Mouse (Mus musculus) CH12.LX (cell line): ENCODE measurements around the gene Gm49337. TPM values are rescaled to one million over a fixed set of nuclear protein-coding genes. Genes with fewer than 3 reads are reported as not detected.
A peak's percentile ranks its signal among the peaks of the same experiment; 100 is the strongest.
"Not testable (repeated sequence)": the region's sequence is repeated elsewhere in the genome, so short reads cannot be mapped to it uniquely, and the experiment has no call there.

Experiments
- DNase-seq: peaks from one replicate; pipeline ENCODE4 v3.0.0-alpha.2; 2013; ENCODE audit errors: extremely low read depth
- H3K27ac ChIP-seq: 2 replicates; pipeline ENCODE4 v1.5.1; 2012; ENCODE audit warnings: low read depth, mild to moderate bottlenecking, control low read depth, moderate library complexity; ENCODE audit not compliant: insufficient read depth
- H3K27me3 ChIP-seq: replicated peaks from 2 replicates; pipeline ENCODE3; 2012; ENCODE audit warnings: inconsistent platforms
- H3K36me3 ChIP-seq, 2 experiments: replicated peaks in 1 of 2; 2 replicates each; pipeline versions ENCODE3 to v1.6.1; 2012; ENCODE audit warnings: inconsistent platforms in 1 of 2, low read length in 1 of 2, mild to moderate bottlenecking in 1 of 2, mixed read lengths in 1 of 2, moderate library complexity in 1 of 2; ENCODE audit not compliant: control insufficient read depth in 1 of 2, insufficient read depth in 1 of 2
- H3K4me1 ChIP-seq, 2 experiments: 2 replicates each; pipeline ENCODE4 v1.6.1; 2012; ENCODE audit warnings: inconsistent platforms in 1 of 2, moderate library complexity in 1 of 2; ENCODE audit not compliant: insufficient read depth in 2 of 2, control insufficient read depth in 1 of 2
- H3K4me2 ChIP-seq: 2 replicates; pipeline ENCODE4 v1.6.1; 2012; ENCODE audit warnings: low read depth, mild to moderate bottlenecking, control low read depth; ENCODE audit not compliant: poor library complexity, insufficient read depth, severe bottlenecking
- H3K4me3 ChIP-seq, 3 experiments: fragments of 150-350 bp in 1 of 3; sonication (generic) in 1 of 3; replicated peaks in 1 of 3; 2 replicates each; pipeline versions ENCODE3 to v1.5.1; 2011 to 2012; ENCODE audit warnings: low read depth in 2 of 3, low read length in 2 of 3, mild to moderate bottlenecking in 2 of 3, moderate library complexity in 2 of 3, control low read depth in 1 of 3, improper control_type of control experiment in 1 of 3, inconsistent platforms in 1 of 3, mixed read lengths in 1 of 3; ENCODE audit not compliant: poor library complexity in 1 of 3
- H3K79me2 ChIP-seq: replicated peaks from 2 replicates; pipeline ENCODE4 v1.6.1; 2012; ENCODE audit warnings: mild to moderate bottlenecking, moderate library complexity; ENCODE audit not compliant: control insufficient read depth, poor library complexity, insufficient read depth, severe bottlenecking; ENCODE audit errors: extremely low read depth
- H3K9ac ChIP-seq: 2 replicates; pipeline ENCODE4 v1.6.1; 2012; ENCODE audit warnings: low read depth, mild to moderate bottlenecking, control low read depth, moderate library complexity; ENCODE audit not compliant: insufficient read depth
- H3K9me3 ChIP-seq: replicated peaks from 2 replicates; pipeline ENCODE3; 2012; ENCODE audit warnings: low read length, inconsistent platforms, mixed read lengths
- CTCF ChIP-seq, 2 experiments: IDR thresholded peaks in 1 of 2; conservative IDR thresholded peaks in 1 of 2; 2 replicates each; pipeline ENCODE4 v1.5.1; 2011 to 2012; ENCODE audit warnings: low read depth in 2 of 2, low read length in 2 of 2, improper control_type of control experiment in 1 of 2, inconsistent platforms in 1 of 2, mild to moderate bottlenecking in 1 of 2, moderate library complexity in 1 of 2
- EP300 ChIP-seq: IDR thresholded peaks from 2 replicates; pipeline ENCODE4 v1.6.1; 2011; ENCODE audit warnings: low read length, improper control_type of control experiment
- ETS1 ChIP-seq: conservative IDR thresholded peaks from 2 replicates; pipeline ENCODE4 v1.6.1; 2012; ENCODE audit warnings: low read depth, mild to moderate bottlenecking, inconsistent platforms, low read length, improper control_type of control experiment, moderate library complexity
- IRF4 ChIP-seq: IDR thresholded peaks from 2 replicates; pipeline ENCODE4 v1.6.1; 2014; ENCODE audit warnings: low read depth, mild to moderate bottlenecking, inconsistent platforms, low read length, improper control_type of control experiment
- MAX ChIP-seq: IDR thresholded peaks from 2 replicates; pipeline ENCODE4 v1.6.1; 2011; ENCODE audit warnings: low read length, improper control_type of control experiment
- MEF2A ChIP-seq: IDR thresholded peaks from 2 replicates; pipeline ENCODE4 v1.6.1; 2014; ENCODE audit warnings: low read depth, mild to moderate bottlenecking, inconsistent platforms, low read length, improper control_type of control experiment, borderline replicate concordance
- NELFE ChIP-seq: IDR thresholded peaks from 2 replicates; pipeline ENCODE4 v1.6.1; 2011; ENCODE audit warnings: low read depth, low read length, improper control_type of control experiment
- PAX5 ChIP-seq: IDR thresholded peaks from 2 replicates; pipeline ENCODE4 v1.6.1; 2012; ENCODE audit warnings: low read length, inconsistent platforms, mixed read lengths
- POLR2A ChIP-seq: IDR thresholded peaks from 2 replicates; pipeline ENCODE4 v1.6.1; 2011; ENCODE audit warnings: low read depth, mild to moderate bottlenecking, improper control_type of control experiment, low read length
- POLR2AphosphoS2 ChIP-seq: IDR thresholded peaks from 2 replicates; pipeline ENCODE4 v1.6.1; 2011; ENCODE audit warnings: low read depth, low read length, improper control_type of control experiment
- RAD21 ChIP-seq: IDR thresholded peaks from 2 replicates; pipeline ENCODE4 v1.6.1; 2011; ENCODE audit warnings: low read depth, mild to moderate bottlenecking, low read length, improper control_type of control experiment, moderate library complexity
- TBP ChIP-seq: conservative IDR thresholded peaks from 2 replicates; pipeline ENCODE4 v1.6.1; 2011; ENCODE audit warnings: low read depth, low read length, improper control_type of control experiment
- USF2 ChIP-seq: conservative IDR thresholded peaks from 2 replicates; pipeline ENCODE4 v1.6.1; 2011; ENCODE audit warnings: low read depth, low read length, improper control_type of control experiment
- ZNF384 ChIP-seq: IDR thresholded peaks from 2 replicates; pipeline ENCODE4 v1.6.1; 2012; ENCODE audit warnings: low read depth, low read length, improper control_type of control experiment, inconsistent platforms
- dilution Hi-C: fragments of 300-500 bp; cut with MboI; formaldehyde crosslinking; loops from 2 replicates; pipeline ENCODE4 v1.14.3; 2020; ENCODE audit warnings: low sequenced_read_pairs; ENCODE audit not compliant: extremely low pct_unique_long_range_greater_than_20kb, extremely low pct_ligation_motif_present
- in situ Hi-C: fragments of 300-500 bp; cut with MboI; formaldehyde crosslinking; loops from 3 replicates; pipeline ENCODE4 v1.14.3; 2019; ENCODE audit warnings: low sequenced_read_pairs, low pct_ligation_motif_present, low pct_unique_long_range_greater_than_20kb, mixed read lengths
- polyA plus RNA-seq: library from polyadenylated mRNA; unstranded; fragments of >175 nt; gene quantifications from 2 replicates; pipeline ENCODE4 v1.2.1, GENCODE M21; 2012; ENCODE audit warnings: low read depth; ENCODE audit not compliant: insufficient read length
- total RNA-seq, 2 experiments: library from RNA; depleted of rRNA; stranded (reverse); fragments of 300-350 nt in 1 of 2; fragments of >200 nt in 1 of 2; gene quantifications; 2 replicates each; pipeline ENCODE4 v1.2.3; 2012 to 2014

Gene Gm49337
- total and polyA plus RNA-seq, 3 experiments = not detected

GRCm38 (mm10) chr4:116208891-116209290 is 35.7 kb downstream of the Gm49337 start:
- TF ChIP-seq MAX (no peak), EP300 (no peak), POLR2A (no peak), MEF2A (no peak), ETS1 (no peak), IRF4 (no peak), USF2 (no peak), RAD21 (no peak), POLR2AphosphoS2 (no peak)
- Histone ChIP-seq H3K9ac (no peak overlapping the region), H3K9me3 (no peaks in the 10 kb centered on the region), H3K36me3 (no peaks in the 10 kb centered on the region), H3K4me3 (no peak overlapping the region), H3K4me2 (no peak overlapping the region), H3K27ac (no peak overlapping the region), H3K27me3 (no peaks in the 10 kb centered on the region), H3K4me1 (no peaks in the 10 kb centered on the region), H3K79me2 (no peaks in the 10 kb centered on the region)
- in situ Hi-C loops (no loop called here), dilution Hi-C loops (no loop called here)
- no peak for DNase-seq

GRCm38 (mm10) chr4:116215895-116216605 is 42.9 kb downstream of the Gm49337 start:
- Histone ChIP-seq H3K27me3 (peaks cover 12% of the 10 kb centered on the region), H3K36me3 (no peaks in the 10 kb centered on the region), H3K4me2 (no peak overlapping the region), H3K79me2 (no peaks in the 10 kb centered on the region), H3K4me1 (peaks cover 0 to 4% of the 10 kb centered on the region in 2 experiments; a peak in 2 of 4 replicates), H3K9me3 (peaks cover 4% of the 10 kb centered on the region), H3K9ac (no peak overlapping the region), H3K4me3 (no peak overlapping the region), H3K27ac (no peak overlapping the region)
- dilution Hi-C loops (no loop called here), in situ Hi-C loops (no loop called here)
- TF ChIP-seq NELFE (no peak), CTCF (conservative IDR thresholded peaks at IDR 0.05 in 1 of 2, IDR thresholded peaks at IDR 0.05 in 1 of 2; ENCODE audit: low read depth in 2 of 2, low read length in 2 of 2) (peak in 1 of 2 experiments; percentile 23; a peak in 1 of 4 replicates), IRF4 (no peak), TBP (no peak), ZNF384 (peak; percentile 72)
- DNase-seq = no peak

- H3K27ac ChIP-seq = no peak overlapping the region
- DNase-seq = no peak
- TF ChIP-seq PAX5 = no peak
- no peak for TF ChIP-seq POLR2A
- TF ChIP-seq, all 38 proteins: peak for 0
- dilution Hi-C loops = no loop called here
- Histone ChIP-seq H3K4me1 (peaks cover 0 to 4% of the 10 kb centered on the region in 2 experiments; a peak in 2 of 4 replicates), H3K79me2 (no peaks in the 10 kb centered on the region), H3K9me3 (peaks cover 4% of the 10 kb centered on the region), H3K4me2 (no peak overlapping the region), H3K9ac (no peak overlapping the region), H3K27me3 (peaks cover 12% of the 10 kb centered on the region), H3K36me3 (no peaks in the 10 kb centered on the region), H3K4me3 (no peak overlapping the region)
- in situ Hi-C loops = no loop called here
Observed at GRCm38 (mm10) chr4:116217046-116217445, 43.9 kb downstream of the Gm49337 start.

- DNase-seq, H3K4me2 ChIP-seq, H3K79me2 ChIP-seq, H3K27ac ChIP-seq, dilution Hi-C loops, H3K9me3 ChIP-seq, H3K4me3 ChIP-seq, H3K36me3 ChIP-seq, H3K9ac ChIP-seq, H3K4me1 ChIP-seq, in situ Hi-C loops: not testable (repeated sequence)
- H3K27me3 ChIP-seq = peaks cover 12% of the 10 kb centered on the region
Observed at GRCm38 (mm10) chr4:116217661-116218060, 44.5 kb downstream of the Gm49337 start.
